Mouse (Mus musculus) activated CD4-positive, CD25-positive, alpha-beta regulatory T cell, adult 4 months (primary cell): ENCODE results near the gene Camk1d. TPM values are rescaled to one million over a fixed set of nuclear protein-coding genes. Genes with fewer than 3 reads are reported as not detected.
"Not testable (repeated sequence)": the region's sequence is repeated elsewhere in the genome, so short reads cannot be mapped to it uniquely, and the experiment has no call there.

Experiments
- ATAC-seq: one replicate; pipeline ENCODE4 v1.8.0; 2017
- polyA plus RNA-seq, 2 experiments: library from polyadenylated mRNA; unstranded; fragments of 100-300 nt; shearing (Covaris generic); gene quantifications; one replicate each; pipeline ENCODE4 v1.2.1; 2017

Camk1d gene
- polyA plus RNA-seq, 2 experiments from 2014 or later = 8.3 to 10.5 TPM

DNA sequence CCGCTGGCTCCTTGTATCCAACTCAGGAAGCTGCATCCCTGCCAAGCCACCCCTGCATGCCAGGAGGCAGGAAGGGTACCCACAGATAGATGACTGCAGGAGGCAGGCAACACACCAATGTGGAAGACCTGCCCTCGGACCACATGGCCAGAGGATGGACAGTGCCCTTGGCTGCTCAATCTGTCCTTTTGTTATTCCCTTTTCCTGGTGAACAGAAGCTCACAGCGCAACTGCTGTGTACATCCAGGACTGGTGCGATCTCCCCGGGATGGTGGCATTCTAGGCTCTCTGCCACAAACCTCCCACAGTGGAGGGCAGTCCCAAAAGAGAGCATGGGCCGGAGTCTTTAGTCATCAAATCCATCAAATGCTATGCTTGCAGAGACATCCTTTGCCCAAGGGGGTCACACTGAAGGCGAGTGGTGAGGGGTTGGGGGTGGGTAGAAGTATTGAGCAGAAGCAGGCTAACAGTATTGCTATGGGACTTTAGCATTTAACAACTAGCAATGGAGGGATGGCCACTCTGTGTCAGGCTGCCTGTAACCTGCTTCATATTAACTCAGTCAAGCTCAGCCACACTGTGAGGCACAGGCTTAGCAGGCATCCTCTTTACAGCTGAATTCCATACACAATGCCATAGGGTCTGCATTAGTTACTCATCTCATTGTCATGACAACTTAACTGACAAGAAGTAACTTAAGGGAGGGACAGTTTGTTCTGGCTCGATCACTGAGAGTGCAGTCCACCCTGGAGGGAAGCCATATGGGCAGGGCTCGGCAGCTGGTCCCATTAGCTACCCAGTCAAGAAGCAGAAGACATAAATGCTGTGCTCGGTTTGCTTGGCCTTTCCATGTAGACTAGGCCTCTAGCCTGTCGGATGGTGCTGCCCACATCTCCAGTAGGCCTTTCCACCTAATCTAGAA is 106.1 kb downstream of the Camk1d start:
- no peak for ATAC-seq

DNA sequence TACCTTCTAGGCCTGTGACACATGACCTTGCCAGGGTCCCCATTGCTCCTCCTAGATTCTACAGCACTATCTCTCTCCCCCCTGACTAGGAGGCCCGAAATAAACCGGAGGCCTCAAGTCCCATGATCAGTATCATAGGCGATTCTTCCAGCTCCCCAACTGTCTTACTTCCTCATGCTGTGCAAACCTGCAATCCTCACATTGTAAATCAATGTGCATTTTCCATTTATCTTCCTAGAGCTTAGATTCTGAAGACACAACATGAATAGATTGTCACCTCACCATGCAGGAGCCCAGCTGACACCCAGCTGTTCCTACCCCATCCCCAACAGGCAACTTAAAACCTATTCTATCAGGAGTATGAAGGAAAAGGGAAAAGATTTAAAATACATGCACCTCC is 108.5 kb downstream of the Camk1d start:
- ATAC-seq = no peak

DNA sequence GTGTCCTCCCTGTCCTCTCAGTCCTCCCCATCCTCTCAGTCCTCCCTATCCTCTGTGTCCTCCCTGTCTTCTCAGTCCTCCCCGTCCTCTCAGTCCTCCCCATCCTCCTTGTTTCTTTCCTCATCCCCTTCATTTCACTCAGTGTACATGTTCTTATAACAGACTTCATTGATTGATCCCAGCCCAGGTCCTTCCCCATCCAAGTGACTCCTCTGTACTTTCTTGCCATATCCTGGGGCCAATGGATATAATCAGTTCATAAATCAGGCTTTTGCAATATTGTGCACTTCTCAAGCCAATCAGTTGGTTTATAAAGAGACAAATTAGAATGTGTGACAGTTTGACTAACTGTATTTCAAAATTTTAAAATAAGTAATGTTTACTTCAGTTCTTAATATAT is 112.3 kb downstream of the Camk1d start:
- no peak for ATAC-seq

DNA sequence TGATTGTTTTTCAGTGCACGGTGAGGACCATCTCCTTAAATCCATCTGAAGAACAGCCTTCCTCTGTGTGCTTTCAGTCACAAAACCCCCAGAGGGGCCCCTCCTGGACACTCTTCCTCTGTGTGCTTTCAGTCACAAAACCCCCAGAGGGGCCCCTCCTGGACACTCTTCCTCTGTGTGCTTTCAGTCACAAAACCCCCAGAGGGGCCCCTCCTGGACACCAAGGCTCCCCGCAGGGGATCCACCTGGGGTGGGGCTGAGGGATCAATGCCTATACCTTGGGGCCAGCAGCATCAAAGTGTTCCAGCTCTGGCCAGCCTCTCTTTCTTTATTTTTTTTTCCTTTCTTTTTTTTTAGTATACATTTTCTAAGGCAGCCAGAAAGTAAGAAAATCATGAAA is 113.1 kb downstream of the Camk1d start:
- ATAC-seq = not testable (repeated sequence)

DNA sequence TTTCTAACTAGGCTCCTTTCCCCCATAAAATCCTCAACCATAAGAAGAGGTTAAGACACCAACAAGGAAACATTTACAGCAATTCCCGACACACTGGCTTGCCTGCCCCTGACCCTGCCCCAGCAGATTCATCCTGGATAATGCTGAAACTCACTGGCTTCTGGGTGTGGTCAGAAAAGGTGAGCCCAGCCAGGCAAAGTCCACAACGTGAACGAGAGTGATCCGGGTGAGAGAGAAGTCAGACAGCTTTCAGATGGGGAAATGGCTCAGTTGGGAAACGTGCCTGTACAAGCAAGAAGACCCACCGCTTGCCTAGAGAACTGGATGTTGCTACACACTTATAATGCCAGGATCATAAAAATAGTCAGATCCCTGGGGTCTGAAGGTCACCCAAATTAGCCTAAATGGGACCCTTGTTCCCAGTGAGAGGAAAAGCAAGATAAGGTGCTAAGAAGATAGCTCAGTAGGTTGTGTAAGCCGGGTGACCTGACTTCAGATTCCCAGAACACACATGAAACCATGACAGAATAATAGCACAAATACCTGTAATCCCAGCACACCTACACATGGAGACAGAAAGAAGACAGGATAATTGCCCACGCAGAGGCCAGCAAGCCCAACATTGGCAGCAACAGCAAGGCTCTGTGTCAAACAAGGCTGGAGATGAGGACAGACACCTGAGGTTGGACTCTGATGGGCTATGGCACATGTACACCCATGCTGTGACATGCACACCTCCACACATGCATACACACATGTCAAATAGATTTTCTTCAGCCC is 113.9 kb downstream of the Camk1d start:
- ATAC-seq = no peak

DNA sequence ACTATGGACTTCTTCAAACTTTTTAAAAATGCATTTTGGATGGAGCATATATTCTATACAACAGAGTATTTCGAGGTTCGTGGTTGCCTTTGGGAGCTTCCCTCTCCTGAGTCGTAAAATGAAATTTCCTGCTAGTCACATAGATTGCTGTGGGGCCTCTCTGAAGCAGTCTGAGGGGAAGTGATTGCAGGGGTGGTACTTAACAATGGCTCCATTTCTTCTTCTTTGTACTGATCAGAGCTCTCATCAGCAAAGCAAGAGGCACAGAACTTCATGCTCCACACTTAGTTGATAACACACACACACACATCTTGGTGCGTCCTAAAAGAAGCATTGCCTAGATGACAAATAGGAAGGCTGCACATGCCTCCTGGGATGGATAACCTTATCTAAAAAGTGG is 114.6 kb downstream of the Camk1d start:
- ATAC-seq = no peak

DNA sequence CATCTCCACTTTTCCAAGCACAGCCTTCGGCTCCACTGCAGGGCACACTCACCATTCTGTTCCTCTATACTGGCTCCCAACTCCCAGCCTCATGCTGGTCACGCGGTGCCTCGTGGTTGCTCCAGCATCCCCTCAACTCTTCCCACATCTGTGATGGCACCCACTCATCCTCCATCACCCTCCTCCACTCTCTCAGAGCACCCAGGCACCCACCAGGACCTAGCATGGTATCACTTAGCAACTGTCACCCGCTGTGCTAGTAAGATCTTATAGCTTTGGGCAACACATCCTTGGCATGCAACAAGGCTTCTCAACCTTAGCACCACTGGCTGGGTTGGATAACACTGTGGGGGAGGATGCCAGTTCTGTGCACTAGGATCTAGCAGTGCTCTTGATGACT is 115.8 kb downstream of the Camk1d start:
- ATAC-seq = no peak

DNA sequence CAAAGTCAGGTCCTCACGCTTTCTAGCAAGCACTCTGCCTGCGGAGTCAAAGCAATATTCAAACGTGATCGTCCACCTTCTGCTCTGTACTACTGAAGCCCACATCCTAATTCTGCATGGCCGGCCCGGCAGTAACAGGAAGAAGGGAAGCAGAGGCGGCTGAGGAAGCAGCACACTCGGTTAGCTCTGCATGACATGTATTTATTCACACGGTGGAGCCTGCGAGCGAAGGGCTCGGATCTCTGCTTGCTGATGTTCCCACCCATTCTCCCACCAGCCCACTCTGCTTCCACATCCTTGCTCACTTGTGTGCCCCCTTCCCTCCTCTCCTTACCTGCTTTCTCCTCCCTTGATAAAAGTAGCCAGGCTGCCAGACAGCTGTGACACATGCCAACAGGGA is 117.4 kb downstream of the Camk1d start:
- ATAC-seq = no peak

DNA sequence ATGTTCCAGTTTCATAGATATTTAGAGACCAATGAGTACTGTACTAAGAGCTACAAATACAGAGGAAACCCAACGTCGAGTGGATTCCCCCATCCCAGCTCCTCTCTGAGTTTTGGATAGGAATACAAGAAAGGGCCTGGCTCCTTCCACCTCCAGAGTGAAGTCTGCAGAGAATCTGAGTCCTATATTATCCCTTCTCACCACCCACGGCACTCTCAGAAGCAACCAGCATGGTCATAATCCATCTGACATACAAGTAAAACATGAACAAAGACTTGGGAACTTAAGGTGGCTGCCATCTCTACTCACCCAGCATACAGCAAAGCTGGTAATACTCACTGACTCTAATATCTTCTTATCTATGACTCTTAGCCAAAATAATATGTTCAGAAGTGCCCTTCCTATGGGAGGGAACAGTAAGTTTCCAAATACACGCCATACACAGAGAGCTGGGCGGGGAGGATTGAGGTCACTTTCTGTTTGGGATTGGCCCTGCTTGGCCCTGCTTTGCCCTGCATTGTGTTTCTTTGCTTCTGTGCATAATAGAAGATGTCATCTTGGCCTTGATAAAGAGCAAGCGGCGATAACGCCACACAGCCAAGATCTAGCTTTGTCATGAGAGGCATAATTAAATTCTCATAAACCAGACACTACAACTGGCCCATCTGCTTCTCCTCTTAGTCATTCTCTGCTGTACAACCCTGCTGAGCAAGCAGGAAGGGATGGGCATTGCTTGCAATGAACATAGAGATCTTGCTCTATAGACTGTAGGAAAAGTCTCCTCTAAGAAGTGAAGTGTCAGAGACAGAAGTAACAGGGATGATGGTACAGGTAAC is 118.7 kb downstream of the Camk1d start:
- ATAC-seq = no peak

DNA sequence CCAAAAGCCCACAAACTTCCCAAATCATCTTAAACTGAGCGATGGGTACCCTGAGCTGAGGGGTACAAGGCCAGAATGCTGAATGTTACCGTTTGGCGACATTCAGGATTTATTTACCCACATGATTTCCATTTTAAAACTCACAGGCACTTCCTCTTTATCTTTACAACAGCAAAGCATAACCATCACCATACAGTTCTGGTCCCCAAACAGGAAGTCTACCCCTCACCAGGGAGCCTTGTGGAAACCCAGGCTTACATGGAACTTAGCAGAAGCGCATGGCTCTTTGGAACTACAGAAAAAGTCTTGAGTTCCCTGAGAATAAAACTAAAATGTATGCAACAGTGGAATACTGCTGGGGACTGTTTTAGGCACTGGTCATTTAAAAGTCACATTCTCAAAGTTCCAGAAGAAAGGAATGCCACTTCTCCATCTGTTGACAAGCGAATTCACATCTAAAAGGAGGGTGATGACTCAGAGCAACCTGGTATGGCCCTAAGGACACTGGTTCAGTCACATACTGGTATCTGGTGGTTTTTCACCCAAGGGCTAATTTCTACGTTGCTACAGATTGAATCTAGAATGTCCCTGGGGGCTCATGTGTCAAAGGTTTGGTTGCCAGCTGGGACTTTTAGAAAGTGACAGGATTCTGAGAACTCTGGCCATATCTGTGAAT is 121.7 kb downstream of the Camk1d start:
- ATAC-seq = no peak

DNA sequence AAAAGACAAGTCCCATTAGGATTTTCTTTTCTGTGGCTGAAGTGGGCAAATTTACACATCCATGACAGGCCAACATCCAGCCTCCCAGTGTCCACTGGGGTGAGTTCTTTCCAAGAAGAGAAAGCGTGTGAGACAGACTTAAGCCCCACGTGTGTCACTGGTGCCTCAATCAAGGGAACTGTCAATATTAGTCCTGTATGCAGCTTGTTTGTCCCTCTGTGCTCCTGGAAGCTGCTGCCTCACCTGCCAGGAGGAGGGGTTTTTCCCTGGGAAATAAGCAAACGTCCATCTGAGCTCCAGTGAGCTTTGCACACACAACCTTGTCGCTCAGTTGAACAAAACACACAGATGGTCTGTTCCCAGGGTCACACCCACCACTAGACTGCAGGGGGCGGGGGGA is 124.2 kb downstream of the Camk1d start:
- ATAC-seq = no peak

DNA sequence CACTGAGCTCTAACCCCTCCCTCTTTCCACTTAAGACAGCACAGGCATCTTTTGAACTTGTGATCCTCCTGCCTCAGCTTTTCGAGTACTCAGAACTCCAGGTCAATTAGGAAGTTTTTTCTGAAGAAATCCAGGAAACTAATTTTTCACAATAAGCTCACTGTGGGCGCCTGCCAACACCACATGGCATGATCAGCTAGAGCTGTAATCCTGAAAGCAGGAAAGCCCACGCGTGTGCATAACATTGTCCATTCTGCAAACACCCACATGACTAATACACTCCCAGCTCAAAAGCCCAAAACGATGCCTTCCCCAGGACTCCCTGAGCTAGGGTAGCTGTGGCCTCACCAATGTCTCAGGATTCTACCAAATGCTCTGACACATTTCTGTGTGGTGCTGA is 125.2 kb downstream of the Camk1d start:
- ATAC-seq = no peak

DNA sequence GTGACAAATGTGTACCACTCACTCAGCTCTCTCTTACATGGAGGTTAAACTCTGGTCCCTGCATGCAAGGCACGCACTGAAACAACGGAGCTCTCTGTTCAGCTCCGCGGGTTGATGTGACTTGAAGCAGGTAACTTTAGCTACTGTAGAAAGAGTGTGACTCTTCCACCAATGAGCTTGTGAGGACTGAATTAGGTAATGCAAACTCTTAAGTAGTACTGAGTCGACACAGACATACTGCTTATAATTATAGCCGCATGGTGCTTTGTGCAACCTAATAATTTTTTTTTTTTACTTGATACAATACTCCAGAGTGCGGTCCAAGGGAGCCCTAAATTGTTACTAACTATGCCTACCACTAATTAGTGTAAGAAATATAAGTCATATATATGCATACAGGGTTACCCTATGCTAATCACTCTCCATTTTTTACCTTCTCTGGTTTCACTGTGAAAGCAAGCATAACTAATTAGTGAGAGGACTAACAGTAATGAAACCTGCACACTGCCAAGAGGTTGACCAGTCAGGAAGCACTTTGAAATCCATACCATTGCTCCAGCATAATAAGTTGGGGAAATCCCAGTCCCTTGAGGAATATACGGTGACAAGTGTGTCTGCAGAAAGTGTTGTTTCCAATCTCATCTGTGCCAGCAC is 125.9 kb downstream of the Camk1d start:
- ATAC-seq = no peak

DNA sequence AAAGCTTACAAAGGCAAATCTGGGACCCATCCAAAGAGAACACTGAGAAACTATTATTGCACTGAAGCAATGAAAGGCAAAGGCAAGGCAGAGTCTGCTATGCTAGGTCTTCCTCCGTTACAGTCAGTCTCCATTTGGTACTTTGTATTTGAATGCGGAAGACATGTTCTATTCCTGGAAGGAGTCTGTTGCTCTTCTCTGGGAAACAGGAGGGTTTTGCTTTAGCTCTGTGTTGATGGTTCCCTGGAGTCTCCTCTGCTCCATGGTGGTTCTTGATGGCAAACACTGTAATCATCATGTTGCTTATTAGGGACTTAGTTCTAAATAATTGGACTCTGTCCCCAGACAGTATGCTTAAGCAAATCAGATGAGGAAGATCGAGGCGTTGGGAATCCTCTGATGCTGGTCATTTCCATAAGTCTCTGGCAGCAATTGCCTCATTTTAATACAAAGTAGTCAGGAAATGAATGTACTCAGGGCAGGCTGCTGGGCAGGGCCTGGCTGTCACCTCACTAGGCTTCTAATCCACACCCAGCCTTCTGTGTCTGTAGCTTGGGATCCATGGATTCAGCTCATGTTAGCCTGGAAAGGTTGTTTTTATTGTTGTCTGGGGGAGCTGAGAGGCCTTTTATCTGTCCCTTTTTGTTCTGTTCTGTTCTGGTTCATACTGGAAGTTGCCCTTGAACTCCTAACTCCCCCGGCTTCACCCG is 129.8 kb downstream of the Camk1d start:
- no peak for ATAC-seq

DNA sequence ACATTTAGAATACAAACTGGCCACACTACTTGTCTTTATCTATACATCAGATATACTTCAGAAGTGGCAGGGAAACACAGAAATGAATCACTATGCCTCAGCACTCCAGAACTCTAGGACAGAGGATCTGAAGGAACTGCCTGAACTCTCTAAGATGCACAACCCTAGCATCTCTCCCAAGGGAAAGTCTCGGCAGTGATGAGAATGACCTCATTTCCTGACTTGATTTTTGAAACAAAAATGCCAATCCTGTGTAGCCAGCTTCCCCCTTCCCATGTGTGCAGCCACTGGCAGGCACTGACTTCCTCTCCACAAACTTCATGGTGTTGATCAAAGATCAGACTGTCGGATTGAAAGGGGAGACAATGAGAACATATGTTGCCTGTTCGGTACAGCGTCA is 134.9 kb downstream of the Camk1d start:
- no peak for ATAC-seq

DNA sequence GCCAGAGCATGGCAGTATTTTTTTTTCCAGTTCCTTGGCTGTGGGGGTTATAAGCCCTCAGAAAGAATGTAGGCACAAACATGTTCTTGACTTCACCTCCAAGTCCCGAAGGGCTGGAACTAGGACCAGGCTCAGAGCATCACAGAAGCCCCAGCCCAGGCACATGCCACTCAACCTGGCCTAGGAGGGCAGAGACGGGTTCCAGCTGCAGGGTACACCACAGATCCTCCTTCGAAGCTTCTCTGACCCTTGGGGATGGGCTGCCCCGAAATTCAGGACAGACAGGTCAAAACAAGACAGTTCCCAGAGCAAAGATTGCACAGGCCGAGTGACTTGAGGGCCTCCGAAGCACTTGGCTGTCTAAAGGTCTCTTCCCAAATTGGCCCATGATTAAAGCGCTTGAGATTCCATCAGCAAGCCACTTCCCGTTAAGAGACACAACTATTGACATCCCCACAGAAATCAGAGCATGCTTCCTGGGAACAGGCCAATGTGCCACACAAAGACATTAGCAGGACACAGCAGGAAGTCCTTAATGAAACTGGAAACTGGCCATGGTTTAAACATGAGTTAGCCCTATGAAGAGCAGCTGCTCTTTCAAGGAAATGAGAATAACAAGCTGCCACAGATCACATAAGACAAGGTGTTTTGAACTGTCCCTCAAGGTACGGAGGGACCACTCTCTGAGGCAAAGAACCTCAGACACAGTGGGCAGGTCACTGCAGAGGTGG is 136.8 kb downstream of the Camk1d start:
- ATAC-seq = no peak

DNA sequence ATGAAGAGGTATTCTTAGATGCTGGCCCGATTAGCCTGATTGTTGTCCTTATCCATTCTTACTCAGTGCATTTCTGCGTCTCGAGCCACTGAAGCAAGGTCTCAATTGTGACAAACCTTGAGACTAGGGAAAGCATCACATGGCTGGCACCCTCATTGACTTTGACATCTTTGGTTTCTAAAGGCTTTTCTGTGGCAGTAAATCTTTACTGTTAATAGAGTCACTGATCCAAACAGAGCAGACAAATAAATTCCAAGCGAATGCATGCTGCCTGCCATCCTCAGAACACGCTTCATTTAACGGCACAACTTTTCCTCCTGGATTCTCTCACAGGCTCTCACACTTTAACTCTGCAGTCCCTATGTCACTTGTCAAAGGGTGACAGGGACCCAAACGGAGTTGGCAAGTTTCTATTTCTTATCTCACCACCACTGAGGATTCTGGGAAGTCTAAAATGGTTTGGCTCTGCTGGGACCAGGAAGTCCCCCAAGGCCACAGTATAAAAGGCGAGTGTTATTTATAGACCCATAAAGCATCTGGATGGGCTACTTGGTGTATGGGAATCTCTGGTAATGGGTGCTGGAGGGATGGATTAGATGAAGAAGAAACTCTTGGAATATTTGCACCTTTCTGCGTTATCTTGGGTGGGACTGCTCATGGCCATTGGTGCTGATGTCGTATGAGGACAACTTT is 141.9 kb downstream of the Camk1d start:
- ATAC-seq = no peak

DNA sequence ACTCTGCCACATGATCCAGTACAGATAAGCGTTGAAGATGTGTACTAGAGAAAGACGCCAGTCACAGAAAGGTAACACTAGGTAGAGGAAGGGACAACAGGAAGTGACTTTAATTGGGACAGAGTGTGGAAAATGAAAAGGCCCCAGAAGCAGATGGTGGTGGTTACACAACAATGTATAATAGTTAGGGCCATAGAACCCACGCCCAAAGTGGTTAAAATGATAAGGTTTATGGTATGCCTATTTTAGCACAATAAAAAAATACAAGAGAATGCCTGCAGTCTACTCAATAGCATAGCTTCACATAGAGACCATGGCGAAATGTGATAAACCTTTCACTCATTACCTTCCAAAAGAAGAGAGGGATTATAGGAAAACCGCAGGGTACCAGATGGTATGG is 147.7 kb downstream of the Camk1d start:
- no peak for ATAC-seq

DNA sequence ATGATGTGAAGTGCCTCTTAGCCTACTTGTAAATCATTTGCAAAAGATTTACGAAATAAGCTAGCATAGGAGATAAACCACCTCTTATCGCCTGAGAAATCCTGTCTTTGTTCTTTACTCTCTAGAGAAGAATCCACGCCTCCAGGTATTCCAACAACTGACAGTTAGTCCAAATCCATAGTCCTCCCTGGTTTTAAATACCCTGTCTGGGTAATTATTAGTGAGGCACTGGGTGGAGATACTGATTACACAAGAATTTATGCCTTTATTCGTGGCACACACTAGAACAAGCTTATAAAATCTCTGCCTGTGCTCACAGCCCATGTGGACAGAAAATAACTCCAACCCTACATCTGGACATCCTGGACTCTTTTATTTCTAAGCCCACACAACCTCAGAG is 150.6 kb downstream of the Camk1d start:
- no peak for ATAC-seq

DNA sequence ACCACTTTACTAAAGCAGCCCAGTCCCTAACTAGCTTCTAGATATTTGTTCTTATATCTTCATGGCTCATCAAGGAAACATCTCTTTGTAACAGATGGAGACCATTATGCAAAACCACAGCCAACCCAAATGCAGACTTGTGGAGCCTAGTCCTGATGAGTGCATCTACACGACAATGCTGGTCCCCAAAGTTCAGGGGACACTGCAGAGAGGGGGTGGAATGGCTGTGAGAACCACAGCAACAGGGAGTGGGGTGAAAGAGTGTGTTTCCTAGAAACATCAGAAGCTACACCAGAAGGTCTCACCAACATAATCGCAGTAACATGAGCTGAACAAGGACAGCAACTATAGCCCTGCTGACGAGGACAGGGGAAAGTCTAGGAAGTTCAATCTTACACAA is 152.9 kb downstream of the Camk1d start:
- no peak for ATAC-seq
